Mouse (Mus musculus) small intestine, adult 2 months (tissue): Measurements from ENCODE around the gene Pgp.

Experiments used
- CTCF ChIP-seq: fragments of 200-500 bp; IDR thresholded peaks from 2 replicates; pipeline ENCODE4 v1.5.1; 2012; ENCODE audit warnings: low read depth, mild to moderate bottlenecking, control low read depth, inconsistent platforms, low read length, moderate library complexity, mixed read lengths; ENCODE audit not compliant: insufficient replicate concordance, insufficient read length; ENCODE audit errors: extremely low read depth
- POLR2A ChIP-seq: fragments of 200-500 bp; IDR thresholded peaks from 2 replicates; pipeline ENCODE4 v1.6.1; 2012; ENCODE audit warnings: low read depth, mild to moderate bottlenecking, control low read depth, inconsistent platforms, low read length, moderate library complexity

GRCm38 (mm10) chr17:24476022-24476776 lies 6.0 kb downstream of the Pgp start:
- TF ChIP-seq POLR2A (no peak), CTCF (no peak)
